Comparison of ENCODE assay signal across 8 mouse cellular contexts in genomic region chr4:136081729-136082128, GRCm38 (mm10). TPM values are rescaled to one million over a fixed set of nuclear protein-coding genes. Genes with fewer than 3 reads are reported as not detected.
DNase-seq lines count a peak whose midpoint lies in the region; ATAC-seq and TF ChIP-seq lines count a peak whose summit lies in the region.

No protein-coding gene starts in this region.

- H3K9me3 ChIP-seq in embryonic facial prominence, embryonic 12.5 days = no peaks in the 10 kb centered on the region
- H3K9me3 ChIP-seq in midbrain, embryonic 10.5 days (replicated peaks) = no peaks in the 10 kb centered on the region

- no peaks in the 10 kb centered on the region for H3K4me1 ChIP-seq in lung, adult 2 months (ENCODE audit: control insufficient read depth, insufficient read depth, low read length)
- H3K4me1 ChIP-seq in embryonic facial prominence, embryonic 12.5 days = peaks cover 8% of the 10 kb centered on the region
- peaks cover 15% of the 10 kb centered on the region for H3K4me1 ChIP-seq in midbrain, embryonic 10.5 days

- no peak for ATAC-seq in embryonic facial prominence, embryonic 12.5 days (ENCODE audit: insufficient number of reproducible peaks, insufficient read depth, low FRiP score, low TSS enrichment)

- no peak overlapping the region for H3K27ac ChIP-seq in embryonic facial prominence, embryonic 12.5 days
- peak overlapping the region; percentile 67 for H3K27ac ChIP-seq in midbrain, embryonic 10.5 days (replicated peaks)

- H3K36me3 ChIP-seq in embryonic facial prominence, embryonic 12.5 days = no peaks in the 10 kb centered on the region
- H3K36me3 ChIP-seq in midbrain, embryonic 10.5 days = no peaks in the 10 kb centered on the region
- H3K36me3 ChIP-seq in splenic B cell, adult 2 months (ENCODE audit: control insufficient read depth, insufficient read depth, low read length, poor library complexity, severe bottlenecking) = no peaks in the 10 kb centered on the region; the same call in 1 of the 2 replicates

- no peak for TF ChIP-seq CTCF in lung, adult 2 months (IDR thresholded peaks at IDR 0.05; ENCODE audit: insufficient read depth, low read length)

- DNase-seq in lung, adult 18-20 months = peak; percentile 28 to 35
- no peak for DNase-seq in lung, adult 2 months
- DNase-seq in induced T-regulatory cell, adult 2 months (ENCODE audit: low read depth) = peak; percentile 87
- no peak for DNase-seq in midbrain, embryonic 10.5 days (ENCODE audit: low spot score)
- DNase-seq in splenic B cell, adult 2 months (ENCODE audit: low read depth, low spot score) = peak; percentile 81
- no peak for DNase-seq in urinary bladder, postnatal 25 days (ENCODE audit: low spot score)
- DNase-seq in ovary, postnatal 36 days (ENCODE audit: low spot score) = no peak

- peaks cover 30% of the 10 kb centered on the region for H3K27me3 ChIP-seq in embryonic facial prominence, embryonic 12.5 days
- H3K27me3 ChIP-seq in midbrain, embryonic 10.5 days (ENCODE audit: low read depth, poor library complexity, severe bottlenecking) = peaks cover 43% of the 10 kb centered on the region
- no peaks in the 10 kb centered on the region for H3K27me3 ChIP-seq in splenic B cell, adult 2 months (ENCODE audit: control insufficient read depth, insufficient read depth, low read length, poor library complexity, severe bottlenecking)

- peak overlapping the region; percentile 13; the same call in 1 of the 2 replicates for H3K9ac ChIP-seq in embryonic facial prominence, embryonic 12.5 days

- peak overlapping the region; percentile 49 for H3K4me2 ChIP-seq in embryonic facial prominence, embryonic 12.5 days (replicated peaks)

- no peak for TF ChIP-seq POLR2A in lung, adult 2 months (IDR thresholded peaks at IDR 0.05; ENCODE audit: borderline replicate concordance, extremely low read depth, low read depth, low read length)

- 5% methylated on average over 28 of the region's 28 CpGs for WGBS in lung, adult 2 months
- WGBS in embryonic facial prominence, embryonic 12.5 days = 5% methylated on average over 28 of the region's 28 CpGs
- WGBS in midbrain, embryonic 10.5 days = 5% methylated on average over 28 of the region's 28 CpGs

- no peak overlapping the region for H3K4me3 ChIP-seq in lung, adult 2 months (replicated peaks; ENCODE audit: extremely low read depth, low read depth, low read length)
- peak overlapping the region; percentile 25 for H3K4me3 ChIP-seq in embryonic facial prominence, embryonic 12.5 days
- peak overlapping the region; percentile 45 for H3K4me3 ChIP-seq in midbrain, embryonic 10.5 days

RNA-seq across cellular contexts. Expression of gene Rpl11, which starts 28.5 kb away (rescaled TPM):
- polyA plus RNA-seq in lung, adult 2 months (2012; rRNA removed) = 181 and 218 TPM in 2 replicates
- polyA plus RNA-seq in embryonic facial prominence, embryonic 12.5 days (2016; fragmentation: Nextera tagmentation; extraction: Ambion mirVana) = 390 and 392 TPM in 2 replicates
- polyA plus RNA-seq in midbrain, embryonic 10.5 days (2016; fragmentation: Nextera tagmentation; extraction: Ambion mirVana) = 407 and 486 TPM in 2 replicates

Comparison
In these comparisons a context has a peak if more than half of its experiments do, and no peak if none do; other contexts are left out.
1. DNase-seq: peak in lung, adult 18-20 months (2 of 2), induced T-regulatory cell, adult 2 months (single experiment) and splenic B cell, adult 2 months (single experiment); none in lung, adult 2 months (single experiment), midbrain, embryonic 10.5 days (single experiment), urinary bladder, postnatal 25 days (single experiment) and ovary, postnatal 36 days (single experiment).